Mouse (Mus musculus) liver, embryonic 15.5 days (tissue): ENCODE measurements at regions not wholly inside any gene's neighbourhood (a gene's known extent, or its start where the extent isn't known, plus 50 kb on each side); places are given as distances from the start of the nearest gene placed in this dataset.

Experiments
- ATAC-seq: fragments of 200-750 bp; cut with Nextera tagmentation; 2 replicates; pipeline ENCODE4 v1.8.0; 2017; ENCODE audit warnings: moderate number of reproducible peaks, mild to moderate bottlenecking, moderate library complexity; ENCODE audit not compliant: insufficient read depth
- H3K27ac ChIP-seq: fragments of 300-500 bp; sonication (generic); replicated peaks from 2 replicates; pipeline ENCODE4 v1.5.1; 2015; ENCODE audit warnings: mild to moderate bottlenecking, inconsistent platforms
- H3K27me3 ChIP-seq: fragments of 300-500 bp; sonication (generic); 2 replicates; pipeline ENCODE4 v1.6.1; 2015; ENCODE audit warnings: mild to moderate bottlenecking, inconsistent platforms
- H3K36me3 ChIP-seq: fragments of 300-500 bp; sonication (generic); replicated peaks from 2 replicates; pipeline ENCODE4 v1.6.1; 2015; ENCODE audit warnings: moderate library complexity, mild to moderate bottlenecking, inconsistent platforms
- H3K4me1 ChIP-seq: fragments of 300-500 bp; sonication (generic); replicated peaks from 2 replicates; pipeline ENCODE4 v1.6.1; 2015; ENCODE audit warnings: inconsistent platforms
- H3K4me2 ChIP-seq: fragments of 300-500 bp; sonication (generic); 2 replicates; pipeline ENCODE4 v1.6.1; 2015; ENCODE audit warnings: moderate library complexity, mild to moderate bottlenecking, inconsistent platforms
- H3K4me3 ChIP-seq: fragments of 300-500 bp; sonication (generic); replicated peaks from 2 replicates; pipeline ENCODE4 v1.5.1; 2015; ENCODE audit warnings: mild to moderate bottlenecking, inconsistent platforms
- H3K9ac ChIP-seq: fragments of 300-500 bp; sonication (generic); 2 replicates; pipeline ENCODE4 v1.6.1; 2015; ENCODE audit warnings: moderate library complexity, mild to moderate bottlenecking, inconsistent platforms
- H3K9me3 ChIP-seq: fragments of 300-500 bp; sonication (generic); replicated peaks from 2 replicates; pipeline ENCODE4 v1.6.1; 2016; ENCODE audit warnings: inconsistent platforms
- WGBS: fragments of 180-500 bp; shearing (Covaris S2); methylation state at CpG from one replicate; pipeline ENCODE4 v1.1.7; 2015; ENCODE audit warnings: mixed read lengths; ENCODE audit not compliant: insufficient replicate concordance; 5-methylcytosine and 5-hydroxymethylcytosine counted together

DNA sequence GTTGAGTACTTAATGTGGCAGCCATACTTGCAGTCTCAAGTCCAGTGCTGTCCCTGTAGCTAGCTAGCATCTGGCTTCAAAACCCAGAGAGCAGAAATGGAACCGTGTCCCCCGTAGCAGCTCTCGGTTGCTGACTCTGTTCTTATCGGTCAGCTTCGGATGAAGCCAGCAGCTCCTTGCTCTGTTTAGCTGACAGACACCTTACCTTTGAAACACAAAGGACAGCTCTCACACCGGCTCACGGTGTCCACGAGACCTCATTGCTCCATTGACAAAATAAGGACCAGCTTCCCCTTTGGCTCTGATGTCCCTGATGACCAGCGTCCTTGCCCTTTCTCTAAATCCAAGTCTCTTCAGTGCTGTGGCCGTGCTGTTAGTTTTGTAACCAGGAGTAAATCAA lies 435.3 kb upstream of the Kif2a start:
- no peak overlapping the region for H3K4me2 ChIP-seq
- no peaks in the 10 kb centered on the region for H3K27me3 ChIP-seq
- H3K4me1 ChIP-seq: no peaks in the 10 kb centered on the region
- 60% methylated on average over 10 of the region's 10 CpGs for WGBS
- no peak overlapping the region for H3K9ac ChIP-seq
- H3K4me3 ChIP-seq: no peak overlapping the region
- H3K27ac ChIP-seq: no peak overlapping the region
- no peaks in the 10 kb centered on the region for H3K36me3 ChIP-seq
- ATAC-seq: no peak
- H3K9me3 ChIP-seq: no peaks in the 10 kb centered on the region

DNA sequence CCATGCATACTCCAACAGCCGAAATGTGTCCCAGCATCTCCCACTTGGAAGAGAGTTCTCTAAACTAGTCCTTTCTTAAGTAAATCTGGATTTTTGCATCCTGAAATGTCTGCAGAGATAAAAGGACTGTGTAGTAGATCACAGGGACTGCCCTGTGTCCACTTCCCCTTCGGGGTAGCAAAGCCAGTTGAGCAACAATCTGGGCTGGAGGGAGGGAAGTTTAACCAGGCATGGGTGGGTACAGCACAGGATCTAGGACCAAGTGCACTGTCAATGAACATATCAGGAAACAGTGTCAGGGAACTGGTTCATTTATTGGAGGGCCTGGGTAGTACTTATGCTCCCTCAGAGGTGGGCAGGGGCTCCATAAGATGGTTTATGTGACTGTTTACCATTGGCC lies 434.5 kb upstream of the Kif2a start:
- no peak overlapping the region for H3K4me3 ChIP-seq
- no peaks in the 10 kb centered on the region for H3K4me1 ChIP-seq
- no peaks in the 10 kb centered on the region for H3K9me3 ChIP-seq
- no peak overlapping the region for H3K9ac ChIP-seq
- ATAC-seq: no peak
- H3K27me3 ChIP-seq: no peaks in the 10 kb centered on the region
- no peak overlapping the region for H3K27ac ChIP-seq
- no peaks in the 10 kb centered on the region for H3K36me3 ChIP-seq
- no peak overlapping the region for H3K4me2 ChIP-seq
- 34% methylated on average over 2 of the region's 2 CpGs for WGBS

DNA sequence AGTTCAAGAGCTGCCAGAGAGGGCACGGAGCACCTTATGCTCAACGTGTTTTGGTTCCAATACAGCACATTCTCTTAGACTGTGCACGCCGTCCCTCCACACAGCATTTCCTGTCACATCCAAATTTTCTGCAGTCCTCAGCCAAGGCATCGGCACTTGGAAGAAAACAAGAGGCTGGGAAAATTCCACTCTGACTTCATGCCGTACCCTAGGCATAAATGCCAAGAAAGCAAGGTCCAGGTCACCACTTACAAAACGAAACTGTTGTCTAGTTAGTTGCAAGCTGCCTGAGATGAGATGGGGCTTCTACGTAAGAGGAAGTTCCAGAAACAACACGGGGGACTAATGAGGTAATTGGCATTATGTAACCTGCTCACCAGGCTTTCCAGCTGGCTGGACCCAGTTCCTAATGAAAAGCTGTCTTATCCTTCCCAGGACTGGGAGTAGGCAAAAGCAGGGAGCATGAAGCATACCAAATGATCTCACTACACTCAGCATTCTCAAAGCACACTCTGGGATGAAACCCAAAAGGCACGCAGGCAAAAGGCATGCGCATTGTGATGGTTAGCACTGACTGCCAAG lies 427.8 kb upstream of the Kif2a start:
- H3K4me2 ChIP-seq: no peak overlapping the region
- no peaks in the 10 kb centered on the region for H3K27me3 ChIP-seq
- no peak overlapping the region for H3K4me3 ChIP-seq
- H3K36me3 ChIP-seq: no peaks in the 10 kb centered on the region
- H3K9ac ChIP-seq: no peak overlapping the region
- no peak overlapping the region for H3K27ac ChIP-seq
- H3K4me1 ChIP-seq: no peaks in the 10 kb centered on the region
- H3K9me3 ChIP-seq: no peaks in the 10 kb centered on the region
- no peak for ATAC-seq
- 51% methylated on average over 11 of the region's 11 CpGs for WGBS

- no peaks in the 10 kb centered on the region for H3K4me1 ChIP-seq
- WGBS: 40% methylated on average over 2 of the region's 2 CpGs
- no peak for ATAC-seq
- no peaks in the 10 kb centered on the region for H3K27me3 ChIP-seq
- H3K9me3 ChIP-seq: no peaks in the 10 kb centered on the region
- H3K4me3 ChIP-seq: no peak overlapping the region
- H3K9ac ChIP-seq: no peak overlapping the region
- H3K4me2 ChIP-seq: no peak overlapping the region
- H3K36me3 ChIP-seq: no peaks in the 10 kb centered on the region
- H3K27ac ChIP-seq: no peak overlapping the region
Observed at GRCm38 (mm10) chr13:107447813-107448212, 425.9 kb upstream of the Kif2a start.

DNA sequence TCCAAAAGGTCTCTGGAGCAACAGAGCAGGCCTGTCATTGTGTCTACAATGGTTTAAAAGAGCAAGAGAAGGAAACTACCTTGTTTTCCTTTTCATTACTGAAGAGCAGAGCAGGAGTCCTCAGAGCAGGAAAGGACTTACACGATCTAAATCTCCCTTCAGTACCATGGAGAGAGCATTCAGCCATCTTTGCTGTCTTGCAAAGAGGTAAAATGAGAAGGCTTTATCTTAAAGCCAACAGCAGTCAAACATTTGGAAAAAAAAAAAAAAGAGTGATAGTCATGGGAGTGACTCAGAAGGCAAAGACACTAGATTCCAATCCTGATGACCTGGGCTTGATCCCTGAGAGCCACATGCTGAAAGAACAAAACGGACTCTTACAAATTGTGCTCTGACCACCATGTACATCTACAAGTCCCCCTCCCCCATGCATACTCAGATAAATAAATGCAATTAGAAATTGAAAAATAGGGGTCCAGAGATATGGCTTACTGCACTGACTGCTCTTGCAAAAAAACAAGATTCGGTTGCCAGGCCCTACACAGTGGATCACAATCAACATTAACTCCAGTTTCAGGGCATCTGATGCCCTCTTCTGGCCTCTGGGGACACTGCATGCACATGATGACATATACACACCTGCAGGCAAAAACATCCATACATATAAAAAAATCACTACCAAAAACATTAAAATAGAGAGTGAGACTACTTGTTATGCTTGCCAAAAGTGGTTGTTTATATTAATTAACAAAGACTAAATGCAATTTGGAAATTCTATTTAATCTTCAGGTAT lies 397.6 kb upstream of the Kif2a start:
- ATAC-seq: no peak
- H3K27me3 ChIP-seq: no peaks in the 10 kb centered on the region
- WGBS: 46% methylated on average over 3 of the region's 3 CpGs
- no peak overlapping the region for H3K27ac ChIP-seq
- no peaks in the 10 kb centered on the region for H3K4me1 ChIP-seq
- H3K4me2 ChIP-seq: no peak overlapping the region
- H3K9ac ChIP-seq: no peak overlapping the region
- no peaks in the 10 kb centered on the region for H3K9me3 ChIP-seq
- no peaks in the 10 kb centered on the region for H3K36me3 ChIP-seq
- H3K4me3 ChIP-seq: no peak overlapping the region

- no peaks in the 10 kb centered on the region for H3K4me1 ChIP-seq
Observed at GRCm38 (mm10) chr13:107410267-107410666, 388.3 kb upstream of the Kif2a start.

GRCm38 (mm10) chr13:107407674-107408026 lies 385.7 kb upstream of the Kif2a start:
- H3K27me3 ChIP-seq: no peaks in the 10 kb centered on the region
- no peaks in the 10 kb centered on the region for H3K9me3 ChIP-seq
- no peaks in the 10 kb centered on the region for H3K36me3 ChIP-seq
- H3K4me2 ChIP-seq: no peak overlapping the region
- H3K9ac ChIP-seq: no peak overlapping the region
- 49% methylated on average over 5 of the region's 5 CpGs for WGBS
- ATAC-seq: no peak
- H3K4me1 ChIP-seq: no peaks in the 10 kb centered on the region
- no peak overlapping the region for H3K4me3 ChIP-seq
- no peak overlapping the region for H3K27ac ChIP-seq

More at GRCm38 (mm10) chr13:107410267-107410666, 388.3 kb upstream of the Kif2a start:
- Histone ChIP-seq H3K9me3 (no peaks in the 10 kb centered on the region), H3K27ac (no peak overlapping the region), H3K4me2 (no peak overlapping the region), H3K27me3 (no peaks in the 10 kb centered on the region), H3K9ac (no peak overlapping the region), H3K4me3 (no peak overlapping the region), H3K36me3 (no peaks in the 10 kb centered on the region)
- no peak for ATAC-seq

GRCm38 (mm10) chr13:107406977-107407673 lies 385.2 kb upstream of the Kif2a start:
- no peak overlapping the region for H3K9ac ChIP-seq
- ATAC-seq: no peak
- H3K27me3 ChIP-seq: no peaks in the 10 kb centered on the region
- no peaks in the 10 kb centered on the region for H3K9me3 ChIP-seq
- 51% methylated on average over 5 of the region's 5 CpGs for WGBS
- H3K27ac ChIP-seq: no peak overlapping the region
- no peaks in the 10 kb centered on the region for H3K4me1 ChIP-seq
- H3K4me3 ChIP-seq: no peak overlapping the region
- H3K36me3 ChIP-seq: no peaks in the 10 kb centered on the region
- H3K4me2 ChIP-seq: no peak overlapping the region

DNA sequence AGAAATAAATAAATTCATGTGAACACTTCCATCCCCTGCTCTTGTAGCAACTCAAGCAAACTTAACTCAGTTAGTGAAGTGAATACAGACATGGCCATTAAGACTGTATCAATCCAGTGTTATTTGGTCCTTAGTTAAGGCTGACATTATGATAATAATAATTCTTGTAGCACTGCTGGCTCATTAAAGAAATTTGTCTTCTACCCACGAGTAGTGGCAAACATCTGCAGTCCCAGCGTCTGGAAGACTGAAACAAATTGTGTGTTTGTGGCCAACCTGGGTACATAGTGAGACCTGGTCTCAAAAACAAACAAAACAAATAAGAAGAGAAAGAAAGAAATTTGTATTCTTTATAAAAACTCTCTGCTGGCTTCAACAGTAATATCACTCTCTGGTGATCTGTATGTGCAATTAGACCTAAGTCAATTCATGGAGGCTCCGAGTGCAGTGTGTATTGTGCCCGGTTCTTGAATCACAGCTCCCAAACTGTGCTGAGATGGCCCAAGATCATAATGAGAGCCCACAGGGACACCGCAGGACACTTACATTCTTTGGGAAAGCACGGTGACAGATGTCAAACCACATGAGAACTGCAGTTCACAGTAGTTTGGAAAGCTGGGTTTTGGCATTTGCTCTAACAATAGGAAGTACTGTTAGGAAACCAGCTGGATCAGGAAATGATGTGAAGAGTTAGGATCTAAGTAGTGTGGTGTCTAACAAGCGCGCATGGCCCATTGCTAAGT lies 376.9 kb upstream of the Kif2a start:
- Histone ChIP-seq H3K27ac (no peak overlapping the region), H3K36me3 (no peaks in the 10 kb centered on the region), H3K9me3 (no peaks in the 10 kb centered on the region), H3K4me2 (no peak overlapping the region), H3K9ac (no peak overlapping the region), H3K4me1 (no peaks in the 10 kb centered on the region), H3K27me3 (no peaks in the 10 kb centered on the region), H3K4me3 (no peak overlapping the region)
- 63% methylated on average over 8 of the region's 8 CpGs for WGBS
- no peak for ATAC-seq

DNA sequence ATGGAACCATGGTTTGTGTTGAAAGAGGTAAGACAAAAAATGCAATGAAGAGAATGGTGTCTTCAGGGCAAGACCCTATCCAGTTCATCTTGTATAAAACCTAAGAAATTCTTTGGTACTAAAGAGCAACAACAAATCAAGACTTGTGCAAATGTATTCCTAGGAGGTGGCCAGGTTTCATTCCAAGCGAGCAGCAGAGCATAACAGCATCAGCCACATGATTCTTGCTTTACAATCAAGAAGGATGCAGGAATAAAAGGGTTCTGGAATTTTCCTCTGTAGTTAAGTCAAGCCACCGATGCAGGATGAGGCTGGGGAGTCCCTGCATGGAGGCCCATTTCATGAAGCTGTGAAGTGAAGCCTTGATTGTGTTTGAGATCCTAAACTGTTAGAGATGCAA lies 374.1 kb upstream of the Kif2a start:
- H3K27me3 ChIP-seq: no peaks in the 10 kb centered on the region
- no peak for ATAC-seq
- WGBS: 36% methylated on average over 2 of the region's 2 CpGs
- no peaks in the 10 kb centered on the region for H3K9me3 ChIP-seq
- no peak overlapping the region for H3K4me3 ChIP-seq
- H3K36me3 ChIP-seq: no peaks in the 10 kb centered on the region
- no peak overlapping the region for H3K27ac ChIP-seq
- H3K4me1 ChIP-seq: no peaks in the 10 kb centered on the region
- H3K9ac ChIP-seq: no peak overlapping the region
- no peak overlapping the region for H3K4me2 ChIP-seq

DNA sequence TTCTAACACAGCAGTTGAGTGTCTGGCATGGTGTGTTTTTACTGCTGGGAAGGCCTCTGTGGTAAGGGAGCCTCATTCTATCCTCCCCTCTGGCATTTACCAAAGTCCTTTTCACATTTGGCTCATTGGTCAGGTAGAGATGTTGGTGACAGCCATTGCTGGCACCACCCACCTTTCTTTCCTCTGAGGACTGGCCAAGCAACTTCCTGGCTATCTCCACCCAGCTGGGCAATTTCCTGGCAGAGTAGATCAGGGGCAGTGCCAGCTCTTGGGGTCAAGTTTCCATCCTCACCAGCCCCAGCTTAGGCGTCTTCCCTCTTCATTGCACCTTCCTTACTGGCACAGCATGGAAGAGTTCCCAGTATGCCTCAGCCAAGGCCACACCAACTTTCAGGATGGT lies 372.5 kb upstream of the Kif2a start:
- no peaks in the 10 kb centered on the region for H3K4me1 ChIP-seq
- H3K36me3 ChIP-seq: no peaks in the 10 kb centered on the region
- no peaks in the 10 kb centered on the region for H3K9me3 ChIP-seq
- 58% methylated on average over 1 of the region's 1 CpGs for WGBS
- H3K27me3 ChIP-seq: no peaks in the 10 kb centered on the region
- no peak overlapping the region for H3K9ac ChIP-seq
- no peak overlapping the region for H3K27ac ChIP-seq
- H3K4me2 ChIP-seq: no peak overlapping the region
- no peak overlapping the region for H3K4me3 ChIP-seq
- ATAC-seq: no peak
